Mouse (Mus musculus): ENCODE measurements around the gene Fam174b. TPM values are rescaled to one million over a fixed set of nuclear protein-coding genes. Genes with fewer than 3 reads are reported as not detected.

Fam174b gene
- polyA plus RNA-seq, 1 experiment: 3.5 TPM

DNA sequence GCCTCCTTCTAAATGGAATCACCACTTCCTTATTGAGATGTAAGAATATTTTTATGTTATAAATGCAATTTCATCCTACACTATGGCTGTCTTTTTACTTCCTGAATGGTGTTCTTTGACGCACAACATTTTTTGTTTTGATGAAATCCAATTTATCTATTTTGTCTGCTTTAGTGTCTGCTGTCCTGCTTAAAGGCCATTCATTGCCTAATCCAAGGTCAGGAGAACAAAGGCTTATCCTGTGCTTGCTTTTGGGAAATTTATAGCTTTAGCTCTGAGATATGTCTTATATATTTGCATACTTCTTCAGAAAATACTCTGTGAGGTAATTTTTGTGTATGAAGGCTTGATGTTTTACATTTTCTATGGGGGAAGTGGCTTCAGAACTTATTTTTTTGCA, 13.5 kb downstream of the Fam174b start:
- no peak overlapping the region for H3K27ac ChIP-seq (ENCODE audit: insufficient read depth, low read length)
- no peaks in the 10 kb centered on the region for H3K9me3 ChIP-seq (replicated peaks; ENCODE audit: control insufficient read depth, insufficient read depth, low read length, poor library complexity, severe bottlenecking)
- H3K9ac ChIP-seq (ENCODE audit: low read depth, poor library complexity, severe bottlenecking): no peak overlapping the region
- no peaks in the 10 kb centered on the region for H3K27me3 ChIP-seq (ENCODE audit: control insufficient read depth, insufficient read depth, low read length, poor library complexity, severe bottlenecking)
- H3K36me3 ChIP-seq (ENCODE audit: control insufficient read depth, insufficient read depth, low read length, poor library complexity, severe bottlenecking): no peaks in the 10 kb centered on the region
- H3K4me1 ChIP-seq (ENCODE audit: control insufficient read depth, insufficient read depth, low read length): no peaks in the 10 kb centered on the region
- no peak for TF ChIP-seq EP300 (IDR thresholded peaks at IDR 0.05; ENCODE audit: insufficient read depth, low read depth, low read length)
- TF ChIP-seq CTCF (IDR thresholded peaks at IDR 0.05; ENCODE audit: low read depth, low read length): no peak
- TF ChIP-seq POLR2A (IDR thresholded peaks at IDR 0.05; ENCODE audit: insufficient read depth, low read length): no peak
- H3K4me3 ChIP-seq (ENCODE audit: low read depth, low read length): no peak overlapping the region

DNA sequence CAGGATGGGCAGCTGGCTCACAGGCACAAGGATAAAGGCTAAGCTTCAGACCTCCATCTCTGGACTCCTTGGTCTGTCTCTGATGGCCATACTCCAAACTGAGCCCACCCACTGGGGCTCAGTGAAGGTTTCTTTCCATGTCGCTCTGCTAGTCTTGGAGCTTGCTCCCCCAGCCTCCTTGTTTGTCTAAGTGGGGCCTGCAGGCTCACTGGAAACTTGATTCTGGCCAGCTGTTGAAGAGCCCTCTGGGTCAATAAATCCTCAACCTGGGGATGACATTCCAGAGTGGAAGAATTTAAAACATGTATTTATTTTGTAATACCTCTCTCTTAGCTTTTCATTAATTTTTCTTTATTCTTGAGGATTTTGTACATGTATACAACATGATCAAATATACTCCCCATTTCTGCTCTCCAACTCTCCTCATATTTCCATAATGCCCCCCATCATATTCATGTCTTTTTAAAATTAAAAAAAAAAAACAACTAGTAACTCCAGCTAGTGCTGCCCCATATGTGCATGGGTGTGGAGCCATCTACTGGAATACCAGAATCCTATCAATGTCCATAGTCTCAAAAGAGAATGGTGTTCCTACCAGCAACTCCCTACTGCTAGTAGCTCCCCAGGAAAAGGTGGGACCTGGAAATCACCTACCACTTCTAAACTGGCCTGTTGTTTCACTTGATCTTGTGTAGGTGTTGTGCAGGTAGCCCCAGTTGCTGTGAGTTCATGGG, 15.4 kb downstream of the Fam174b start:
- Histone ChIP-seq H3K9me3 (replicated peaks; ENCODE audit: control insufficient read depth, insufficient read depth, low read length, poor library complexity, severe bottlenecking) (no peaks in the 10 kb centered on the region), H3K36me3 (ENCODE audit: control insufficient read depth, insufficient read depth, low read length, poor library complexity, severe bottlenecking) (no peaks in the 10 kb centered on the region), H3K4me1 (ENCODE audit: control insufficient read depth, insufficient read depth, low read length) (no peaks in the 10 kb centered on the region), H3K4me3 (ENCODE audit: low read depth, low read length) (no peak overlapping the region), H3K9ac (ENCODE audit: low read depth, poor library complexity, severe bottlenecking) (no peak overlapping the region), H3K27ac (ENCODE audit: insufficient read depth, low read length) (no peak overlapping the region), H3K27me3 (ENCODE audit: control insufficient read depth, insufficient read depth, low read length, poor library complexity, severe bottlenecking) (no peaks in the 10 kb centered on the region)
- TF ChIP-seq CTCF (IDR thresholded peaks at IDR 0.05; ENCODE audit: low read depth, low read length): no peak
- TF ChIP-seq EP300 (IDR thresholded peaks at IDR 0.05; ENCODE audit: insufficient read depth, low read depth, low read length): no peak
- no peak for TF ChIP-seq POLR2A (IDR thresholded peaks at IDR 0.05; ENCODE audit: insufficient read depth, low read length)

DNA sequence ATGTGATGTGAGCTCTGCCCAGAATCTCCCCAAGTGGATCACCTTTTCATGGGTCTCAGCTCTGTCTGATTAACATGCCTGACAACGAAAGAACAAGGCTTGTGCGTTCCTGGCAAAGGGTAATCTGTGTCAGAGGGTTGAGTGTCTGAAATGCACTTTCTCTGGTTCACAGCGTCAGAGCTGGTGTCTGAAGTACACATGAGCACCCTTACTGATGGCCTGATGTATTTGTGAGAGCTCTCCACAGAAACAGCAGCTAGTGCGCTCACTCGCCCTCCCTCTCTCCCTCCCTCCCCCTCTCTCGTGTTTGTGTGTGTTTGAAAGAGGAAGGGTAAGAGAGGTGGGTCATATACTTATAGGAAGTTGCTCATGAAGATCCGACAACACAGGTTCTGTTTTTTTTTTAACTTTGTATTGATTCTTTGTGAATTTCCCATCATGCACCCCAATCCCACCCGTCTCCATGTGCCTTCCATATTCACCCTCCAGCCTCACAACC, 21.6 kb downstream of the Fam174b start:
- Histone ChIP-seq H3K4me1 (ENCODE audit: control insufficient read depth, insufficient read depth, low read length) (no peaks in the 10 kb centered on the region), H3K9me3 (replicated peaks; ENCODE audit: control insufficient read depth, insufficient read depth, low read length, poor library complexity, severe bottlenecking) (no peaks in the 10 kb centered on the region), H3K4me3 (ENCODE audit: low read depth, low read length) (no peak overlapping the region), H3K27ac (ENCODE audit: insufficient read depth, low read length) (no peak overlapping the region), H3K9ac (ENCODE audit: low read depth, poor library complexity, severe bottlenecking) (no peak overlapping the region), H3K36me3 (ENCODE audit: control insufficient read depth, insufficient read depth, low read length, poor library complexity, severe bottlenecking) (no peaks in the 10 kb centered on the region), H3K27me3 (ENCODE audit: control insufficient read depth, insufficient read depth, low read length, poor library complexity, severe bottlenecking) (no peaks in the 10 kb centered on the region)
- no peak for TF ChIP-seq CTCF (IDR thresholded peaks at IDR 0.05; ENCODE audit: low read depth, low read length)
- no peak for TF ChIP-seq POLR2A (IDR thresholded peaks at IDR 0.05; ENCODE audit: insufficient read depth, low read length)
- TF ChIP-seq EP300 (IDR thresholded peaks at IDR 0.05; ENCODE audit: insufficient read depth, low read depth, low read length): no peak

DNA sequence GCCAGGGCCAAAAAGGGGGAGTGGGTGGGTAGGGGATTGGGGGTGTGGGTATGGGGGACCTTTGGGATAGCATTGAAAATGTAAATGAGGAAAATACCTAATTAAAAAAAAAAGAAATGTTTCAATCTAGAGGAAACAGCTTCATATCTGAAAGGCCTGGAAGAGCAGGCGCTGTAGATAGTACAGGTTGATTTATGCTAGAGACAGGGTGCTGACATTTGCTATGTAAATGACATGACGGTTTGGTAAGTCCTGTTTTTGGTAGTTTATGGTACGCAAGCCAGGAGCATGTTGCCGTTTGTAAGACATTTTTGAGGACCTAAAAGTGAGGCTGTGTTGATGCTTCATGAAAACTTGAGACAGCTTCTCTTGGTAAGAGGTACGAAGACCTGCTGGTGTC, 24.6 kb downstream of the Fam174b start:
- no peaks in the 10 kb centered on the region for H3K27me3 ChIP-seq (ENCODE audit: control insufficient read depth, insufficient read depth, low read length, poor library complexity, severe bottlenecking)
- no peak overlapping the region for H3K4me3 ChIP-seq (ENCODE audit: low read depth, low read length)
- TF ChIP-seq CTCF (IDR thresholded peaks at IDR 0.05; ENCODE audit: low read depth, low read length) (no peak), POLR2A (IDR thresholded peaks at IDR 0.05; ENCODE audit: insufficient read depth, low read length) (no peak)
- H3K9ac ChIP-seq (ENCODE audit: low read depth, poor library complexity, severe bottlenecking): no peak overlapping the region
- H3K27ac ChIP-seq (ENCODE audit: insufficient read depth, low read length): no peak overlapping the region
- H3K36me3 ChIP-seq (ENCODE audit: control insufficient read depth, insufficient read depth, low read length, poor library complexity, severe bottlenecking): no peaks in the 10 kb centered on the region
- no peaks in the 10 kb centered on the region for H3K9me3 ChIP-seq (replicated peaks; ENCODE audit: control insufficient read depth, insufficient read depth, low read length, poor library complexity, severe bottlenecking)
- no peaks in the 10 kb centered on the region for H3K4me1 ChIP-seq (ENCODE audit: control insufficient read depth, insufficient read depth, low read length)

DNA sequence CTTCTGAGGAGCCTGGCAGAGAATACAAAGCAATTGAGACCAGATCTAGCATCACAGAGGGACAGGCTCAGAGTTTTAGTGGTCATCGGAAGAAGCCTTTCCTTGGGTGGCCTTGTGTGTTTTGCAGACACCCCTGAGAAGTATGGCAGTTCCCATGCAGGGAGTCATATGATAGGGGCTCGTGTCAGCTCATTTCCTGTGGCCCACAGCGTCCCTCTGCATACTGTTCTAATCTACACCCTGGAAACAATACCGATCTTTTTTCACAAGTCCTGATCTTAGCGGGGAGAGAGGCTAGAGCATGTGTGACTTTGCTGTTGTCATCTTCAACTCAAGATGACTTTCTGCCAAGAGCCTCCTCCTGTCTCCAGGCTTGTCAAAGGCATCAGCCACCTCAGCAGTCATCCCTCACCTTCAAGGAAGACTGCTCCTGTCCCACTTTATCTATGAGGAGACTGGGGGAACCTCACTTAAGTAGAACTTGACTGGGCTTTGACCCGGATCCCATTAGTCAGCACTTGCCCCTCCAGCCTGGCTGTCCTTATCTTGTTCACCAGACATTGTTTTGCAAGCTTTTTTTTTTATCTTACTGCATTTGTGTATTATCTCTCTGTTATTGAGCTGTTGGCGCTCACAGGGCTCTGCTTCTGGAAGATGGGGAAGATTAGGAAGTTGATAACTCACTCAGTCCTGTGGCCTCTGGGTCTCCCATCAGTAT, 25.2 kb downstream of the Fam174b start:
- Histone ChIP-seq H3K36me3 (ENCODE audit: control insufficient read depth, insufficient read depth, low read length, poor library complexity, severe bottlenecking) (no peaks in the 10 kb centered on the region), H3K27ac (ENCODE audit: insufficient read depth, low read length) (no peak overlapping the region), H3K9me3 (replicated peaks; ENCODE audit: control insufficient read depth, insufficient read depth, low read length, poor library complexity, severe bottlenecking) (no peaks in the 10 kb centered on the region; the same call in 1 of the 2 replicates), H3K4me3 (ENCODE audit: low read depth, low read length) (no peak overlapping the region), H3K27me3 (ENCODE audit: control insufficient read depth, insufficient read depth, low read length, poor library complexity, severe bottlenecking) (no peaks in the 10 kb centered on the region), H3K9ac (ENCODE audit: low read depth, poor library complexity, severe bottlenecking) (no peak overlapping the region), H3K4me1 (ENCODE audit: control insufficient read depth, insufficient read depth, low read length) (no peaks in the 10 kb centered on the region)
- TF ChIP-seq CTCF (IDR thresholded peaks at IDR 0.05; ENCODE audit: low read depth, low read length) (no peak), EP300 (IDR thresholded peaks at IDR 0.05; ENCODE audit: insufficient read depth, low read depth, low read length) (no peak), POLR2A (IDR thresholded peaks at IDR 0.05; ENCODE audit: insufficient read depth, low read length) (no peak)

DNA sequence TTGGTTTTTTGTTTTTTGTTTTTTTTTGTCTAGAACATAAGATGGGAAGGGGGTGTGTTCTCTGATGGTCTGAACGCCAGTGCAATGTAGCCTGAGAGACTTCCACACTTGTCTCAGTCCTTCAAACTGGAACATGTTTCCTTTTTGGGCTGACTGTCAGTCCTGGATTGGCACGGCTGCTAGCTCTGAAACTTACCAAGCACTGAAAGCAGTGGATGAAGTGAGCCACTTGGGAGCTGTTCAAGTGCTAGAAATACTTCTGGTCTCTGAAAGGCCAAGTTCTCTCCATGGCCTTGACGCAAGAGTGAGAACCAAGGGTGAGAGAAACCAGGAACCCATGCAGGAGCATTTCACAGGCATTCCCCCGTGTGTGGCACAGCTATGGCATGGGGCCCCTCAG, 29.1 kb downstream of the Fam174b start:
- H3K27me3 ChIP-seq (ENCODE audit: control insufficient read depth, insufficient read depth, low read length, poor library complexity, severe bottlenecking): no peaks in the 10 kb centered on the region
- no peak overlapping the region for H3K27ac ChIP-seq (ENCODE audit: insufficient read depth, low read length)
- TF ChIP-seq POLR2A (IDR thresholded peaks at IDR 0.05; ENCODE audit: insufficient read depth, low read length) (no peak), CTCF (IDR thresholded peaks at IDR 0.05; ENCODE audit: low read depth, low read length) (no peak), EP300 (IDR thresholded peaks at IDR 0.05; ENCODE audit: insufficient read depth, low read depth, low read length) (no peak)

More for the DNA sequence above, 29.1 kb downstream of the Fam174b start:
- no peak overlapping the region for H3K4me3 ChIP-seq (ENCODE audit: low read depth, low read length)
- no peak overlapping the region for H3K9ac ChIP-seq (ENCODE audit: low read depth, poor library complexity, severe bottlenecking)
- no peaks in the 10 kb centered on the region for H3K36me3 ChIP-seq (ENCODE audit: control insufficient read depth, insufficient read depth, low read length, poor library complexity, severe bottlenecking)
- H3K9me3 ChIP-seq (replicated peaks; ENCODE audit: control insufficient read depth, insufficient read depth, low read length, poor library complexity, severe bottlenecking): no peaks in the 10 kb centered on the region; the same call in 1 of the 2 replicates
- H3K4me1 ChIP-seq (ENCODE audit: control insufficient read depth, insufficient read depth, low read length): no peaks in the 10 kb centered on the region
